Mouse (Mus musculus) cerebellum, adult 9-10 months (tissue): ENCODE measurements around the gene Trim7.
"Not testable (repeated sequence)": the region's sequence is repeated elsewhere in the genome, so short reads cannot be mapped to it uniquely, and the experiment has no call there.

ENCODE experiments used
- DNase-seq: peaks from one replicate; pipeline ENCODE4 v3.0.0; 2022

The Trim7 gene

GRCm38 (mm10) chr11:48825979-48826751 lies at the start of gene Trim7, which contains the start of gene Gm12184:
Gene Trim7 (plus strand): TSS chr11:48826140.
Gene Gm12184 (minus strand): TSS chr11:48826655.
- DNase-seq, result not testable (repeated sequence)

- no peak for DNase-seq
Observed at GRCm38 (mm10) chr11:48776664-48777063, 49.3 kb upstream of the Trim7 start.

- DNase-seq, result no peak
Observed at GRCm38 (mm10) chr11:48777303-48777702, 48.6 kb upstream of the Trim7 start.

GRCm38 (mm10) chr11:48779450-48779849 lies 46.5 kb upstream of the Trim7 start:
- DNase-seq, result no peak

GRCm38 (mm10) chr11:48782243-48782642 lies 43.7 kb upstream of the Trim7 start:
- DNase-seq, result no peak

- DNase-seq, result peak; percentile 51
Observed at GRCm38 (mm10) chr11:48787455-48788211, 38.3 kb upstream of the Trim7 start.

GRCm38 (mm10) chr11:48788311-48789089 lies 37.4 kb upstream of the Trim7 start:
- DNase-seq, result peak; percentile 90

GRCm38 (mm10) chr11:48789215-48789614 lies 36.7 kb upstream of the Trim7 start:
- DNase-seq, result peak; percentile 24

GRCm38 (mm10) chr11:48789973-48790823 lies 35.7 kb upstream of the Trim7 start:
- DNase-seq, result peak; percentile 90

GRCm38 (mm10) chr11:48790946-48791345 lies 35.0 kb upstream of the Trim7 start:
- DNase-seq, result no peak

- DNase-seq, result not testable (repeated sequence)
Observed at GRCm38 (mm10) chr11:48791894-48792293, 34.0 kb upstream of the Trim7 start.

GRCm38 (mm10) chr11:48793184-48793583 lies 32.8 kb upstream of the Trim7 start:
- no peak for DNase-seq

- no peak for DNase-seq
Observed at GRCm38 (mm10) chr11:48795221-48795620, 30.7 kb upstream of the Trim7 start.

GRCm38 (mm10) chr11:48796290-48796689 lies 29.6 kb upstream of the Trim7 start:
- no peak for DNase-seq

GRCm38 (mm10) chr11:48797287-48797686 lies 28.7 kb upstream of the Trim7 start:
- peak; percentile 18 for DNase-seq

GRCm38 (mm10) chr11:48798308-48798707 lies 27.6 kb upstream of the Trim7 start:
- no peak for DNase-seq

GRCm38 (mm10) chr11:48798984-48799920 lies 26.7 kb upstream of the Trim7 start:
- no peak for DNase-seq

GRCm38 (mm10) chr11:48799921-48800701 lies 25.8 kb upstream of the Trim7 start, which contains the start of gene Rack1:
Gene Rack1 (plus strand): TSS chr11:48800332.
- peak; percentile 87 for DNase-seq

- DNase-seq, result no peak
Observed at GRCm38 (mm10) chr11:48801831-48802772, 23.8 kb upstream of the Trim7 start.
